Mouse (Mus musculus): ENCODE measurements around the gene Cbfa2t3. TPM values are rescaled to one million over a fixed set of nuclear protein-coding genes. Genes with fewer than 3 reads are reported as not detected.

Cbfa2t3 gene
- polyA plus RNA-seq, 1 experiment from 2014 or later: 15.0 TPM

GRCm38 (mm10) chr8:122704612-122705011, 5.7 kb upstream of the Cbfa2t3 start:
- ATAC-seq: no peak
- no peaks in the 10 kb centered on the region for H3K9me3 ChIP-seq (ENCODE audit: low read length)
- no peaks in the 10 kb centered on the region for H3K4me1 ChIP-seq (ENCODE audit: insufficient read depth, low read depth, low read length)
- H3K4me2 ChIP-seq (replicated peaks; ENCODE audit: low read depth, low read length): no peak overlapping the region
- no peak overlapping the region for H3K27ac ChIP-seq (ENCODE audit: low read length)
- no peak overlapping the region for H3K9ac ChIP-seq (replicated peaks; ENCODE audit: low read depth)
- no peaks in the 10 kb centered on the region for H3K36me3 ChIP-seq (ENCODE audit: insufficient read depth, low read length)
- no peak overlapping the region for H3K4me3 ChIP-seq (ENCODE audit: low read depth, low read length)
- DNase-seq (ENCODE audit: low spot score): no peak
- TF ChIP-seq CTCF (IDR thresholded peaks at IDR 0.05) (no peak), EP300 (IDR thresholded peaks at IDR 0.05) (no peak)
- WGBS: 78% methylated on average over 3 of the region's 3 CpGs
- H3K27me3 ChIP-seq (replicated peaks; ENCODE audit: insufficient read depth, low read length): no peaks in the 10 kb centered on the region

GRCm38 (mm10) chr8:122702957-122703356, 4.0 kb upstream of the Cbfa2t3 start:
- Histone ChIP-seq H3K9me3 (ENCODE audit: low read length) (no peaks in the 10 kb centered on the region), H3K27me3 (replicated peaks; ENCODE audit: insufficient read depth, low read length) (no peaks in the 10 kb centered on the region), H3K27ac (ENCODE audit: low read length) (no peak overlapping the region), H3K4me1 (ENCODE audit: insufficient read depth, low read depth, low read length) (peaks cover 4% of the 10 kb centered on the region; the same call in 1 of the 2 replicates), H3K4me2 (replicated peaks; ENCODE audit: low read depth, low read length) (no peak overlapping the region), H3K4me3 (ENCODE audit: low read depth, low read length) (no peak overlapping the region), H3K36me3 (ENCODE audit: insufficient read depth, low read length) (no peaks in the 10 kb centered on the region), H3K9ac (replicated peaks; ENCODE audit: low read depth) (no peak overlapping the region)
- no peak for ATAC-seq
- WGBS: 77% methylated on average over 6 of the region's 6 CpGs
- TF ChIP-seq CTCF (IDR thresholded peaks at IDR 0.05) (no peak), EP300 (IDR thresholded peaks at IDR 0.05) (no peak)
- DNase-seq (ENCODE audit: low spot score): no peak

DNA sequence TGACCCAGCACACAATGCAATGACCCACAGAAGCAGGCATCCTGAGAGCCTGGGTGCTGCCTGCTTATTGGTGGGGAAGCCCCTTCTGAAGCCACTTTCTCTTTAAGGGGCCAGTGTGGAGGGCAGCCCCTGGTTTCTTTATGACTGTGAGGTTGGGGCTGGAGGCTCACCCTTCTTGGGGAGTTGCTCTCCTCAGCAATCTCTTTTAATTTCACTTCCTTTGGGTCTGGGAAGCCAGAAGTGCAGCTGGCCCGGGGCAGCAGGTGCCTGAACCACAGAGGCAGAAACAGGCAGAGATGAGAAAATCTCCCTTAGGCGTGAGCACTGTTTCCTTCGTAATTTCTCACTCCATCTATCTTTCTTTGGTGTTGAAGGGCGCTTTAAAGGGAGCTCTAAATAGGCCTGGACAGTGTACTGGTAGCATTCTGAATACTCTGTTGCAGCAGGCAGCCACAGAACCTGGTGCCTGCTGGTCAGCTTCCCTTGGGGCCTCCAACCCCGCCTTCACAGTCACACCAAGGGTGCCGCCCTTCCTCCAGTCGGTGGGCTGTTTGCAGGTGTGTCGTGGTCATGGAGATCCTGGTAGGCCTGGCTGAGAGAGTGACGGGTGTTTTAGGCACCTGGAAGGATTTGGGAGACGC, 3.5 kb upstream of the Cbfa2t3 start:
- Histone ChIP-seq H3K9ac (replicated peaks; ENCODE audit: low read depth) (no peak overlapping the region), H3K9me3 (ENCODE audit: low read length) (no peaks in the 10 kb centered on the region), H3K4me1 (ENCODE audit: insufficient read depth, low read depth, low read length) (peaks cover 4% of the 10 kb centered on the region; the same call in 1 of the 2 replicates), H3K4me3 (ENCODE audit: low read depth, low read length) (no peak overlapping the region), H3K27ac (ENCODE audit: low read length) (no peak overlapping the region), H3K4me2 (replicated peaks; ENCODE audit: low read depth, low read length) (no peak overlapping the region), H3K27me3 (replicated peaks; ENCODE audit: insufficient read depth, low read length) (no peaks in the 10 kb centered on the region), H3K36me3 (ENCODE audit: insufficient read depth, low read length) (no peaks in the 10 kb centered on the region)
- ATAC-seq (no peak), DNase-seq (ENCODE audit: low spot score) (no peak)
- WGBS: 49% methylated on average over 10 of the region's 10 CpGs
- TF ChIP-seq EP300 (IDR thresholded peaks at IDR 0.05) (no peak), CTCF (IDR thresholded peaks at IDR 0.05) (no peak)

DNA sequence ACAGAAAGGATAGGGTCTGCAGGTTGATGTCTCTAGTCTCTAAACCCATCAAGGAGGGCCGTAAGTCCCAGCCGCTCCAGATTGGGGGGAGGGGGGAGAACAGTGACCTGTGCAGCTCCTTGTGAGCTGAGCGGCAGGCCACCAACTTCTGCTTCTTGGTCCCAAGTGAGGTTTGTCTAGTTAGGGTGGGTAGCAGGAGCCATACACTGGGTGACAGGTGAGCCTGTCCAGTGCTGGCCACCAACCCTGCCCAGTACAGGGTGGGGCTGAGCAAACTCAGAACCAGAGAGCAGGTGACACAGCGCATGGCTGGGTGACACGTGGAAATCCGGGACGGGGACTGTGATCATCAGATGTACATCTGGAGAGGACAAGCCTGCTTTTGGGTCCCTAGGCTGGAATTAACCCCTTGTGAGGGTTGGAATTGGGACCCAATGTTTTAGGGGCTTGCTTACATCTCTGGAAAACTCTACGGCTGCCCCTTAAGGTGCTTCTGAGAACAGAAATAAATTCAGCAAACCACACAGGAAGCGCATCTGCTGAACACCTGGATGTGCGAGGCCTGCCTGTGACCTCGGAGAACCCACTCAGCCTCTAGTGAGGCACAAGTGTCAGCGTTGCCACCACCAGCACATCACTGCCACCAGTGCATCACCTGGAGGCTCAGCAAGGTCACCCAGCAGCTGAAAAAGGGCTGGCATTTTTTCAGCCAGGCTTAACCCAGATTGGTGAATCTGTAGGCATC, 2.7 kb upstream of the Cbfa2t3 start:
- H3K4me3 ChIP-seq (ENCODE audit: low read depth, low read length): no peak overlapping the region
- no peak for TF ChIP-seq EP300 (IDR thresholded peaks at IDR 0.05)
- no peak for TF ChIP-seq CTCF (IDR thresholded peaks at IDR 0.05)
- ATAC-seq: no peak
- 76% methylated on average over 12 of the region's 12 CpGs for WGBS
- DNase-seq (ENCODE audit: low spot score): no peak
- no peak overlapping the region for H3K9ac ChIP-seq (replicated peaks; ENCODE audit: low read depth)
- H3K27ac ChIP-seq (ENCODE audit: low read length): no peak overlapping the region
- peaks cover 4% of the 10 kb centered on the region; the same call in 1 of the 2 replicates for H3K4me1 ChIP-seq (ENCODE audit: insufficient read depth, low read depth, low read length)
- H3K36me3 ChIP-seq (ENCODE audit: insufficient read depth, low read length): no peaks in the 10 kb centered on the region
- H3K9me3 ChIP-seq (ENCODE audit: low read length): no peaks in the 10 kb centered on the region
- no peak overlapping the region for H3K4me2 ChIP-seq (replicated peaks; ENCODE audit: low read depth, low read length)
- H3K27me3 ChIP-seq (replicated peaks; ENCODE audit: insufficient read depth, low read length): no peaks in the 10 kb centered on the region

- Histone ChIP-seq H3K4me2 (replicated peaks; ENCODE audit: low read depth, low read length) (no peak overlapping the region), H3K27ac (ENCODE audit: low read length) (no peak overlapping the region), H3K4me3 (ENCODE audit: low read depth, low read length) (no peak overlapping the region), H3K4me1 (ENCODE audit: insufficient read depth, low read depth, low read length) (peaks cover 4% of the 10 kb centered on the region; the same call in 1 of the 2 replicates), H3K27me3 (replicated peaks; ENCODE audit: insufficient read depth, low read length) (no peaks in the 10 kb centered on the region), H3K9ac (replicated peaks; ENCODE audit: low read depth) (no peak overlapping the region), H3K36me3 (ENCODE audit: insufficient read depth, low read length) (no peaks in the 10 kb centered on the region), H3K9me3 (ENCODE audit: low read length) (no peaks in the 10 kb centered on the region)
- no peak for ATAC-seq
- DNase-seq (ENCODE audit: low spot score): no peak
- WGBS: 56% methylated on average over 13 of the region's 13 CpGs
- TF ChIP-seq CTCF (IDR thresholded peaks at IDR 0.05) (no peak), EP300 (IDR thresholded peaks at IDR 0.05) (no peak)
These were observed 1.7 kb upstream of the Cbfa2t3 start for GRCm38 (mm10) chr8:122700628-122701027.

GRCm38 (mm10) chr8:122698254-122698768, 598 bp downstream of the Cbfa2t3 start:
- TF ChIP-seq CTCF (IDR thresholded peaks at IDR 0.05) (no peak), EP300 (IDR thresholded peaks at IDR 0.05) (no peak)
- Histone ChIP-seq H3K36me3 (ENCODE audit: insufficient read depth, low read length) (no peaks in the 10 kb centered on the region), H3K27ac (ENCODE audit: low read length) (no peak overlapping the region), H3K4me3 (ENCODE audit: low read depth, low read length) (no peak overlapping the region), H3K27me3 (replicated peaks; ENCODE audit: insufficient read depth, low read length) (no peaks in the 10 kb centered on the region), H3K4me1 (ENCODE audit: insufficient read depth, low read depth, low read length) (peaks cover 4% of the 10 kb centered on the region; the same call in 1 of the 2 replicates), H3K4me2 (replicated peaks; ENCODE audit: low read depth, low read length) (no peak overlapping the region), H3K9me3 (ENCODE audit: low read length) (no peaks in the 10 kb centered on the region), H3K9ac (replicated peaks; ENCODE audit: low read depth) (no peak overlapping the region)
- no peak for ATAC-seq
- DNase-seq (ENCODE audit: low spot score): no peak
- 43% methylated on average over 5 of the region's 5 CpGs for WGBS

Measured in lung, postnatal 0 days (tissue).